Mouse (Mus musculus): Measurements from ENCODE around the gene Efna1. TPM values are rescaled to one million over a fixed set of nuclear protein-coding genes. Genes with fewer than 3 reads are reported as not detected.

Gene Efna1
- polyA plus RNA-seq, 1 experiment from 2014 or later: 37.7 TPM

DNA sequence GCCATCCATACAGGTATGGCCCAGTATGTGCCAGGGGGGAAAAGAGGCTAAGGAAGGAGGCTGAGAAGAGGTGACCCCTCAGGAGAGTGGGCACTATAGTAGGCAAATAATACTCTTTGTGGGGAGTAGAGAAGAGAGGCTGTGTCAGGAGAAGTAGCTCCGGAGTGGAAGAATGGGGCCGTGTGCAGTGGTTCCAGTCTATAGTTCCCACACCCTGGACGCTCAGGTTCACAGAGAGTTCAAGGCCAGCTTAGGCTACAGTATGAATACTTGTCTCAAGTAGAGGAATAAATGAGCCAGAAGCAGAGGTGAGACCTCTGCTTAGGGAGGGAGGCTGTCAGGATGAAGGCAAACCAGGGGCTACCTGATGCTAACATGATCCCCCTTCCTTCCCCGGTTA lies 51.7 kb downstream of the Efna1 start:
- no peaks in the 10 kb centered on the region for H3K36me3 ChIP-seq
- H3K4me1 ChIP-seq: peaks cover 52% of the 10 kb centered on the region
- H3K4me3 ChIP-seq: 0 out of 2 replicates have a peak overlapping the region, but pooled peaks have one; percentile 64
- DNase-seq (ENCODE audit: low spot score): no peak
- no peaks in the 10 kb centered on the region for H3K9me3 ChIP-seq
- 62% methylated on average over 4 of the region's 4 CpGs for WGBS
- peaks cover 74% of the 10 kb centered on the region for H3K27me3 ChIP-seq (ENCODE audit: insufficient read depth, poor library complexity, severe bottlenecking)
- no peak overlapping the region for H3K27ac ChIP-seq

DNA sequence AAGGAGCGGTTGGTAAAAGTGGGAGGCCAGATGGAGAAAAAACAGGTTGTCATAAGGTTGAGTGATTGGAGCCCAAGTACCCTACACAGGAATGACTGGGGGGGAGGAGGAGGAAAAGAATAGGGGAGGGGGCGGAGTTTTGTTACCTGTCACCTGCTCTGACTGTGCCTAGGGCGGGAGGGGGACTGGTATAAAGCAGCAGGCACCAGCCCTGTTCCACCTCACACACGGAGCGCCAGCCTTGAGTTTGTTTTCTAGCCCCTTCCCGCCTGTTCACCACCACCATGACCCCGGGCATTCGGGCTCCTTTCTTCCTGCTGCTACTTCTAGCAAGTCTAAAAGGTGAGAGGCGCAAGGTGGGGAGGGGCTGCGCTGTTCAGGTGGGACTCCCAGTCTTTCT lies 52.1 kb downstream of the Efna1 start, which contains the start of gene Muc1:
Muc1 (plus strand) TSS at position 222 of the 400 bp plus-strand sequence.
- no peaks in the 10 kb centered on the region for H3K36me3 ChIP-seq
- H3K4me3 ChIP-seq: peak within 1 kb of the TSS; percentile 64
- H3K4me1 ChIP-seq: peaks cover 56% of the 10 kb centered on the region
- H3K27me3 ChIP-seq (ENCODE audit: insufficient read depth, poor library complexity, severe bottlenecking): peaks cover 79% of the 10 kb centered on the region
- DNase-seq (ENCODE audit: low spot score): no peak
- H3K27ac ChIP-seq: peak within 1 kb of the TSS; percentile 85
- WGBS: 20% methylated on average over 10 of the region's 10 CpGs
- no peaks in the 10 kb centered on the region for H3K9me3 ChIP-seq

DNA sequence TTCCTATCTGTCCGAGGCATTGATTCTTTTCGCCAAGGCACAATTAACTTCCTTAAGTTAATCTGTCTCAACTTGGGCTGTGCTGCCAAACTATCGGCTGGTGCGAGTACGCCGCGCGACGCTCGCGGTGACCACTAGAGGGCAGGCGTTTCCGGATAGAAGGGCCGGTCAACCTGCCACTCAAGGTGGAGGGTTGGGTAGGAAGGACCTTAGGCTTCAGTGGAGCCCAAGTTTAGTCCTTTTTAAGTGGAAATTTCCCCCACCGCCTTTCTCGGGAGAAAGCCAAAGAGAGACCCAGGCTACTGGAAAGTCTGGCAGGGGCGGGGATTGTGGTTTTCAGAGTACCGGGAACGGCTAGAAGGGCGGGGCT lies 52.8 kb downstream of the Efna1 start:
- under 1% methylated on average over 20 of the region's 20 CpGs for WGBS
- Histone ChIP-seq H3K4me3 (peak overlapping the region; percentile 64), H3K36me3 (peaks cover 3% of the 10 kb centered on the region; the same call in 1 of the 2 replicates), H3K27me3 (ENCODE audit: insufficient read depth, poor library complexity, severe bottlenecking) (peaks cover 77% of the 10 kb centered on the region), H3K27ac (peak overlapping the region; percentile 85), H3K9me3 (no peaks in the 10 kb centered on the region), H3K4me1 (peaks cover 53% of the 10 kb centered on the region)
- DNase-seq (ENCODE audit: low spot score): peak; percentile 94

DNA sequence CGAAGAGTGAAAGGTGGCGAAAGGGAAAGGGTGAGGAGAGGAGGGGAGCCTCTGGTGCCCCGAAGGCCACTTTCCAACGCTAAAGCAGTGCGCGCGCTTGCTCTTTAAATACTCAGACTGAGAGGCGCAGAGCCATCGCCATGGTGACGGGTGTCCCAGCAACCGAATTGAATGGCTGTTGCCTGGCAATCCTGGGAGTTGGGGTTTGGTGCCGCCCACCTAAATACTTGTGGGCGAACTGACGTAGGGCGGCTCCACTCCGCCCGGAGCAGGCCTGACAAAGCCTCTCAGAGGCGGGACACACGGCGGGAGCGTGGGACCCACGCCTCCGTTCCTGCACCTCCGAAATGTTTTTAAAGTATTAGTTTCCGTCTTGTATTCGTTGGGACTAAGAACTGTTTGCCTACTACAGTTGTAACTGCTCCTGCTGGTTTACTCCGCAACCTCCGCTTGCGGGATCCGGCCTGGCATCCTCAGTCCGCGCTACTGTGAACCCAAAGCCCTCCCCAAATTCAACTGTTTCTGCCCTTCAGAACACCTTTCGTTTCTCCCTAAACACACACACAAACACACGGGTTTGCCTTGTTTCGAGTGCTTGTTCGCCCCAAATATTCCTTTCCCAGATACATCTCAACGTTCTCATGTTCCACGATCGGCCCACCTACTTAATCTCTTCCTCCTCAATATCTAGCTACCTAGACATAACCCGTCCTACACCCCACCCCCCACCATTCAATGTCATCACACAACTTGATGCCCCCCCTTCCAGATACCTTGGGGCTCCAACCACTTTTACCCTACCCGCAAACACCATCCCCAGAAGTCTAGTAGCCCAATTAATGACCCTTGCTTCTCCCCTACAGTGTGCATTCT lies 53.4 kb downstream of the Efna1 start:
- Histone ChIP-seq H3K27me3 (ENCODE audit: insufficient read depth, poor library complexity, severe bottlenecking) (peaks cover 71% of the 10 kb centered on the region), H3K36me3 (peaks cover 3% of the 10 kb centered on the region; the same call in 1 of the 2 replicates), H3K4me3 (peak overlapping the region; percentile 64), H3K9me3 (no peaks in the 10 kb centered on the region), H3K4me1 (peaks cover 53% of the 10 kb centered on the region), H3K27ac (peak overlapping the region; percentile 85)
- DNase-seq (ENCODE audit: low spot score): peak; percentile 96
- 4% methylated on average over 41 of the region's 41 CpGs for WGBS

DNA sequence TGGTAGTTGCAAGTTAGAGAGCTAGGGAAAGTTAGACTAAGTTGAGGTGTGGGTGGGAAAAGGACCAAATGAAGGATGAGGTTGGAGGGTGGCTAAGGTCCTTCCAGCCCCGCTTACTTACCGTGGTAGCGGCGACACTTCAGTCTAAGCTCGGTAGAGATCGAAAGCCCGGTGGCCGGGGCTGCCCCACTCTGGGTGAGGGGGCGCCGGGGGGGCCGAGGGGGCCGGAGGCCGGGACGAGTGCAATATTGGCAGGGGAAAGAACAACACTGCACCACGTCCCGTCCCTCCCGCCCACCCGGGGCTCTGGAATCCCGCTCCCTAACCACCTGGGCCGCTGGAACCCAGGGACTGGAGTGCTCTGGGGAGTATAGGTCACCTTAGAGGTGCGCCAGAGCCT lies 54.0 kb downstream of the Efna1 start, which contains the start of gene Mtx1:
Mtx1 (minus strand) TSS at position 189 of the 400 bp plus-strand sequence.
- Histone ChIP-seq H3K4me1 (peaks cover 53% of the 10 kb centered on the region), H3K27me3 (ENCODE audit: insufficient read depth, poor library complexity, severe bottlenecking) (peaks cover 64% of the 10 kb centered on the region), H3K27ac (peak within 1 kb of the TSS; percentile 85), H3K9me3 (no peaks in the 10 kb centered on the region), H3K4me3 (peak within 1 kb of the TSS; percentile 64), H3K36me3 (peaks cover 3% of the 10 kb centered on the region; the same call in 1 of the 2 replicates)
- WGBS: 5% methylated on average over 21 of the region's 21 CpGs
- DNase-seq (ENCODE audit: low spot score): no peak

DNA sequence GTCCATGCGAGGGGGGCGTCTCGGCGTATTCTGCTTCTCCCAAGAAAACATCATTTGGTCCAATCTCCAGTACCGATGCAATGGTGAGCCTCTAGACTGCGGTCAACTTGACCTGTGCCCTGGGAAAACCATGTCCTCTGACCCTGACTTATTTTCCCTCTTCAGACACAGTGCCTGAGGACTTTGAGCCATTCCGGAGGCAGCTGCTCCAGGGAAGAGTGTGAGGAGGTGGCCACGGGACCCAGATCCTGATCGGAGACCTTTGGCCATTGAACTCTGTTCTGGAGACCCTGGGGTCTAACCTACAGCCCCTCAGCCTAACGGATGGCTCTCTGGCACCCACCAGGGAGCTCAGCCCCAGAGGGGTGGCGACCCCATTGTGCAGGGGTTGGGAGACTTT lies 54.6 kb downstream of the Efna1 start:
- WGBS: 35% methylated on average over 11 of the region's 11 CpGs
- H3K4me3 ChIP-seq: peak overlapping the region; percentile 64
- DNase-seq (ENCODE audit: low spot score): no peak
- H3K9me3 ChIP-seq: no peaks in the 10 kb centered on the region
- H3K27ac ChIP-seq: peak overlapping the region; percentile 85; the same call in 1 of the 2 replicates
- H3K27me3 ChIP-seq (ENCODE audit: insufficient read depth, poor library complexity, severe bottlenecking): peaks cover 59% of the 10 kb centered on the region
- H3K4me1 ChIP-seq: peaks cover 53% of the 10 kb centered on the region
- peaks cover 5% of the 10 kb centered on the region; the same call in 1 of the 2 replicates for H3K36me3 ChIP-seq

DNA sequence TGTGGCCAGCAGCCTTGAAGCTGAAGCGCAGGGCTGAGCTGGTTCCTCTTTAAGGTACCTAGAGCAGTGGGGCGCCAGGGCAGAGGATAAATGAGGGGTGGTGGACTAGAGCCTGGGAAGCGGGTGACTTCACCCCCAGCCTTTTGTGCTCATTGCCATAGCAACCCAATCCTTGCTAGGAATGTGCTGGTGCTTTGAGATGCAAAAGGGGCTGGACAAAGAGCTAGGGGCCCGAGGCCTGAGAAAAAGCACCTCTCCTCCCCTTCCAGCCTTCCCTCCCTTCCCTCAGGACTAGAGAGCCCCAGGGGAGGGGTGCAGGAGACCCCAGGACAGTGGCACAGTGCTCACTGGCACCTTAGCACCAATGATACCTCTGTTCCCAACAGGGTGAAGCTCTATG lies 55.0 kb downstream of the Efna1 start:
- Histone ChIP-seq H3K36me3 (peaks cover 6% of the 10 kb centered on the region; the same call in 1 of the 2 replicates), H3K4me1 (peaks cover 53% of the 10 kb centered on the region), H3K9me3 (no peaks in the 10 kb centered on the region), H3K27me3 (ENCODE audit: insufficient read depth, poor library complexity, severe bottlenecking) (peaks cover 54% of the 10 kb centered on the region), H3K27ac (peak overlapping the region; percentile 62), H3K4me3 (peak overlapping the region; percentile 64)
- DNase-seq (ENCODE audit: low spot score): no peak
- 54% methylated on average over 4 of the region's 4 CpGs for WGBS

DNA sequence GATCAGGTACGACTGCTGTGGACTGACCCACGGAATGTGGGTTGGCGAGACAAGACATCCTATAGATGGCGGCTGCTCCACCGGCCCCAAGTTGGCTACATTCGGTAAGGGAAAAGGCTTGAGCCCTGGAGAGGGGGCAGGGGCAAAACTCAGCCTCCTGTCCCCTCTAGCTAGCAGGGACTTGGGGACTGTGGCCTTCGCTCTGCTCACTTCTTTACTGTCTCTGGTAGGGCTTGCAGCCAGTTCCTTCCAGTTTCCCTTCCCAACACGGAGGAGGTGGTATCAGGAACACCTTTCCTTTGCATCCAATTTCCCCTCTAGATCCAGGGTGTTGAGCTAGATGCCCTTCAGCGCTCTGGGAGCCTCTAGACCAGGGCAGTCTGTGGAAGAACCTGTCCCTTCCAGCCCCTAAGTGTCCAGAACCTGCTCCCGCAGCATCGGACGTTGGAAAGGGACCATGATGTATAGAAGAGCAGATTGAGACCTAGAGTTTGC lies 55.6 kb downstream of the Efna1 start:
- WGBS: 65% methylated on average over 12 of the region's 12 CpGs
- Histone ChIP-seq H3K27ac (peak overlapping the region; percentile 7; the same call in 1 of the 2 replicates), H3K27me3 (ENCODE audit: insufficient read depth, poor library complexity, severe bottlenecking) (peaks cover 49% of the 10 kb centered on the region), H3K9me3 (no peaks in the 10 kb centered on the region), H3K4me1 (peaks cover 53% of the 10 kb centered on the region), H3K4me3 (peak overlapping the region; percentile 64; the same call in 1 of the 2 replicates), H3K36me3 (peaks cover 6% of the 10 kb centered on the region; the same call in 1 of the 2 replicates)
- DNase-seq (ENCODE audit: low spot score): no peak

DNA sequence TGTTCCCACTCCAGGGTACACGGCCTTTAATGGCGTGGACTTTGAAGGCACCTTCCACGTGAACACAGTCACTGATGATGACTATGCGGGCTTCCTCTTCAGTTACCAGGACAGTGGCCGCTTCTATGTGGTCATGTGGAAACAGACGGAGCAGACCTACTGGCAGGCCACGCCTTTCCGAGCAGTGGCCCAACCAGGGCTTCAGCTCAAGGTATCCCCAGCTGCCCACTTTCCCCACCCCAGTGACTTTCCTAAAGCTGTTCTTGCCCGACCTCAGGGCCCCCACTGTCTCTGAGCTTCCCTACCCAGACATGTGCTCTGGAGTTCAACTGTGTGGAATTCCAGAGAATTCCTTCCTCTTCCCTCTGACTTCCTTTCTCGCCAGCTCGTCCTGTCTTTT lies 56.1 kb downstream of the Efna1 start:
- H3K36me3 ChIP-seq: peaks cover 6% of the 10 kb centered on the region; the same call in 1 of the 2 replicates
- no peak overlapping the region for H3K27ac ChIP-seq
- WGBS: 68% methylated on average over 11 of the region's 11 CpGs
- H3K27me3 ChIP-seq (ENCODE audit: insufficient read depth, poor library complexity, severe bottlenecking): peaks cover 43% of the 10 kb centered on the region
- no peak overlapping the region for H3K4me3 ChIP-seq
- DNase-seq (ENCODE audit: low spot score): no peak
- H3K4me1 ChIP-seq: peaks cover 57% of the 10 kb centered on the region
- H3K9me3 ChIP-seq: no peaks in the 10 kb centered on the region

MicroRNAs encoded within 50 kb of the gene (microRNA counts, 519-probe panel; counts per million panel counts)
- microRNA mmu-miR-92b: not detected

Small RNA genes within 50 kb of the gene (microRNA-seq; reads per million reads assigned to microRNA genes)
- gene Mir92b: 234 reads per million, percentile 61 among the genes with 10 or more reads in this experiment

Other genes with a start within 250 kb of the Efna1 start
- 10.1 and 11.6 TPM in 2 replicates for gene Rusc1, start 187.8 kb downstream of the Efna1 start, polyA plus RNA-seq (2016; fragmentation: Nextera tagmentation; extraction: Ambion mirVana)
- gene Gm43738, start 180.0 kb downstream of the Efna1 start, polyA plus RNA-seq (2016; fragmentation: Nextera tagmentation; extraction: Ambion mirVana): not detected in 2 replicates
- 220 and 253 TPM in 2 replicates for gene Fdps, start 179.2 kb downstream of the Efna1 start, polyA plus RNA-seq (2016; fragmentation: Nextera tagmentation; extraction: Ambion mirVana)
- gene Pklr, start 145.0 kb downstream of the Efna1 start, polyA plus RNA-seq (2016; fragmentation: Nextera tagmentation; extraction: Ambion mirVana): 12.4 and 14.7 TPM in 2 replicates
- gene Hcn3, start 120.9 kb downstream of the Efna1 start, polyA plus RNA-seq (2016; fragmentation: Nextera tagmentation; extraction: Ambion mirVana): 0.77 and 0.85 TPM in 2 replicates
- 18.4 and 32.2 TPM in 2 replicates for gene Clk2, start 116.3 kb downstream of the Efna1 start, polyA plus RNA-seq (2016; fragmentation: Nextera tagmentation; extraction: Ambion mirVana)
- gene Scamp3, start 103.7 kb downstream of the Efna1 start, polyA plus RNA-seq (2016; fragmentation: Nextera tagmentation; extraction: Ambion mirVana): 104 and 115 TPM in 2 replicates
- 16.4 and 21.0 TPM in 2 replicates for gene Fam189b, start 98.0 kb downstream of the Efna1 start, polyA plus RNA-seq (2016; fragmentation: Nextera tagmentation; extraction: Ambion mirVana)
- 44.2 and 44.6 TPM in 2 replicates for gene Gba, start 78.2 kb downstream of the Efna1 start, polyA plus RNA-seq (2016; fragmentation: Nextera tagmentation; extraction: Ambion mirVana)
- 18.1 and 20.0 TPM in 2 replicates for gene Thbs3, start 66.0 kb downstream of the Efna1 start, polyA plus RNA-seq (2016; fragmentation: Nextera tagmentation; extraction: Ambion mirVana)
- gene Mtx1, start 54.1 kb downstream of the Efna1 start, polyA plus RNA-seq (2016; fragmentation: Nextera tagmentation; extraction: Ambion mirVana): 179 and 204 TPM in 2 replicates
- gene Muc1, start 52.1 kb downstream of the Efna1 start, polyA plus RNA-seq (2016; fragmentation: Nextera tagmentation; extraction: Ambion mirVana): 0.11 and 0.16 TPM in 2 replicates
- 244 and 260 TPM in 2 replicates for gene Krtcap2, start 35.2 kb downstream of the Efna1 start, polyA plus RNA-seq (2016; fragmentation: Nextera tagmentation; extraction: Ambion mirVana)
- gene Trim46, start 34.8 kb downstream of the Efna1 start, polyA plus RNA-seq (2016; fragmentation: Nextera tagmentation; extraction: Ambion mirVana): 0.79 and 1.9 TPM in 2 replicates
- gene Dpm3, start 21.8 kb downstream of the Efna1 start, polyA plus RNA-seq (2016; fragmentation: Nextera tagmentation; extraction: Ambion mirVana): 76.7 and 86.0 TPM in 2 replicates
- gene Slc50a1, start 10.6 kb downstream of the Efna1 start, polyA plus RNA-seq (2016; fragmentation: Nextera tagmentation; extraction: Ambion mirVana): 39.9 and 42.4 TPM in 2 replicates
- gene Efna3, start 41.8 kb upstream of the Efna1 start, polyA plus RNA-seq (2016; fragmentation: Nextera tagmentation; extraction: Ambion mirVana): 0.71 and 2.5 TPM in 2 replicates
- gene Efna4, start 56.9 kb upstream of the Efna1 start, polyA plus RNA-seq (2016; fragmentation: Nextera tagmentation; extraction: Ambion mirVana): 10.6 and 19.3 TPM in 2 replicates
- 41.9 and 49.0 TPM in 2 replicates for gene Adam15, start 68.9 kb upstream of the Efna1 start, polyA plus RNA-seq (2016; fragmentation: Nextera tagmentation; extraction: Ambion mirVana)
- 0.05 TPM in 1 of 2 replicates, not detected in the other for gene Dcst2, start 80.8 kb upstream of the Efna1 start, polyA plus RNA-seq (2016; fragmentation: Nextera tagmentation; extraction: Ambion mirVana)
- 0.10 and 0.11 TPM in 2 replicates for gene Dcst1, start 84.1 kb upstream of the Efna1 start, polyA plus RNA-seq (2016; fragmentation: Nextera tagmentation; extraction: Ambion mirVana)
- 1.4 and 1.9 TPM in 2 replicates for gene Zbtb7b, start 113.6 kb upstream of the Efna1 start, polyA plus RNA-seq (2016; fragmentation: Nextera tagmentation; extraction: Ambion mirVana)
- not detected in 2 replicates for gene Lenep, start 121.7 kb upstream of the Efna1 start, polyA plus RNA-seq (2016; fragmentation: Nextera tagmentation; extraction: Ambion mirVana)
- 30.7 and 40.3 TPM in 2 replicates for gene Flad1, start 130.7 kb upstream of the Efna1 start, polyA plus RNA-seq (2016; fragmentation: Nextera tagmentation; extraction: Ambion mirVana)
- gene Cks1b, start 137.2 kb upstream of the Efna1 start, polyA plus RNA-seq (2016; fragmentation: Nextera tagmentation; extraction: Ambion mirVana): 465 and 589 TPM in 2 replicates
- gene Shc1, start 137.3 kb upstream of the Efna1 start, polyA plus RNA-seq (2016; fragmentation: Nextera tagmentation; extraction: Ambion mirVana): 72.2 and 79.5 TPM in 2 replicates
- gene Pygo2, start 149.1 kb upstream of the Efna1 start, polyA plus RNA-seq (2016; fragmentation: Nextera tagmentation; extraction: Ambion mirVana): 28.2 and 35.9 TPM in 2 replicates
- 46.5 and 68.4 TPM in 2 replicates for gene Pbxip1, start 155.6 kb upstream of the Efna1 start, polyA plus RNA-seq (2016; fragmentation: Nextera tagmentation; extraction: Ambion mirVana)
- 64.3 and 70.4 TPM in 2 replicates for gene Pmvk, start 173.4 kb upstream of the Efna1 start, polyA plus RNA-seq (2016; fragmentation: Nextera tagmentation; extraction: Ambion mirVana)
- gene Kcnn3, start 239.0 kb upstream of the Efna1 start, polyA plus RNA-seq (2016; fragmentation: Nextera tagmentation; extraction: Ambion mirVana): 0.58 and 1.1 TPM in 2 replicates

Data from heart, embryonic 10.5 days (tissue).